Mouse (Mus musculus): ENCODE measurements at regions not wholly inside any gene's neighbourhood (a gene's known extent, or its start where the extent isn't known, plus 50 kb on each side); places are given as distances from the start of the nearest gene placed in this dataset.
A peak's percentile ranks its signal among the peaks of the same experiment; 100 is the strongest.

GRCm38 (mm10) chr13:34402631-34403030 lies 57.6 kb upstream of the Slc22a23 start:
- intact Hi-C loops (cut with DNase I) = no loop called here
- DNase-seq (ENCODE audit: extremely low spot score in 1 of 2, low spot score in 2 of 2) = no peak

GRCm38 (mm10) chr13:34401031-34401430 lies 56.0 kb upstream of the Slc22a23 start:
- no peak for DNase-seq (ENCODE audit: extremely low spot score in 1 of 2, low spot score in 2 of 2)
- intact Hi-C loops (cut with DNase I) = no loop called here

- intact Hi-C loops (cut with DNase I) = no loop called here
- no peak for DNase-seq (ENCODE audit: extremely low spot score in 1 of 2, low spot score in 2 of 2)
Observed at GRCm38 (mm10) chr13:34398847-34399246, 53.9 kb upstream of the Slc22a23 start.

- peak in 1 of 2 experiments; percentile 37 for DNase-seq (ENCODE audit: extremely low spot score in 1 of 2, low spot score in 2 of 2)
Observed at GRCm38 (mm10) chr13:34398061-34398787, 53.2 kb upstream of the Slc22a23 start.

GRCm38 (mm10) chr13:34395504-34395903 lies 50.5 kb upstream of the Slc22a23 start:
- intact Hi-C loops (cut with DNase I) = no loop called here
- no peak for DNase-seq (ENCODE audit: extremely low spot score in 1 of 2, low spot score in 2 of 2)

More at GRCm38 (mm10) chr13:34398061-34398787, 53.2 kb upstream of the Slc22a23 start:
- intact Hi-C loops (cut with DNase I) = no loop called here

- DNase-seq (ENCODE audit: extremely low spot score in 1 of 2, low spot score in 2 of 2) = no peak
- intact Hi-C loops (cut with DNase I) = no loop called here
Observed at GRCm38 (mm10) chr13:34395010-34395409, 50.0 kb upstream of the Slc22a23 start.
